Mouse (Mus musculus) heart, adult 2 months (tissue): ENCODE measurements around the gene Gm10959.

Experiments used
- CTCF ChIP-seq: fragments of 200-600 bp; IDR thresholded peaks from 2 replicates; pipeline ENCODE4 v1.8.1; 2022; ENCODE audit warnings: antibody characterized with exemption, mild to moderate bottlenecking, moderate library complexity
- POLR2A ChIP-seq: fragments of 200-500 bp; IDR thresholded peaks from 2 replicates; pipeline ENCODE4 v1.6.1; 2011; ENCODE audit warnings: mild to moderate bottlenecking, low read depth, low read length, control low read depth; ENCODE audit not compliant: insufficient read depth

DNA sequence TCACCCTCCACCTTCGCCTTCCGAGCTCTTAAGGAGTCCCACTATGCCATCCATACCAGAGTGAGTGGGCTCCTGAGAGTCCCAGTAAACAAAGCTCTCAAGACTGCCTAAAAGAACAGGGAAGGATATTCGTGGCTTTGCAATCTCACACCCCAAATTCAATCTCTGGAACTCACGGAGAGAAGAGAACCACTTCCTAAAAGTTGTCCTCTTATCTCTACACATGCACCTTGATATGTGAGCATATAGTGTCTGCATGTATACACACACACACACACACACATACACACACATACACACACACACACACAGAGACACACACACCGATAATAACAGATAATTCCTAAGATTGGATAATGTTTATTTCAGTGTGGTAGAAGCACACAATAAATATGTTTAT lies 3.7 kb downstream of the Gm10959 start:
- TF ChIP-seq CTCF (no peak), POLR2A (no peak)
